Comparison of ENCODE assay signal across 17 mouse cellular contexts in the genomic region with DNA sequence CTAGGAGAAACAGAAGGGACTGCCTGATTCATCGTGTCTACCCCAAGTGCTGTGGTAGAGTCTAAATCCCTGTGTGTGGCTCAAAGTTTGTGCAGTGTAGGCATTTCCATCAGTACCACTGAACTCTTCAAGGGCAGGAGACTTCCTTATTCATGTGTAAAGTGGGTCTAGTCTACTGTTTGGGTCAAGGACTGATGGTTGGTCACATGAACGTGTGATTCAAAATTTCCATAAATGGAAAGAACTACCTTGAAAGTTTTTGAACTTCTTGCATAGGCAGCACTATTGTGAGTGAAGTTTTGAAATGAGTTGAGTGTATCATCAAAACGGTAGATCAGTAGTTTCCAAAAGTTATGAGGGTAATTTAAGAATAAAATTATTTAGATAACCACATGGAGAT.
DNase-seq lines count a peak whose midpoint lies in the region; ATAC-seq lines count a peak whose summit lies in the region.
"Had no signal": no experiment of that assay in that cellular context is flagged by ENCODE, and none has a peak within 500 bp of the region (broad histone marks: within the 10 kb centered on the region; RNA-seq: fewer than 3 reads in every experiment).

No protein-coding gene starts in this region.

- DNase-seq in CD4-positive helper T cell, adult 2 months (ENCODE audit: low read depth, low spot score), result peak; percentile 24
- no peak for DNase-seq in embryo, embryonic 11 days
- DNase-seq in right cerebral cortex, postnatal 14 days, result no peak
- DNase-seq in right cerebral cortex, adult 18-20 months, result no peak
- DNase-seq: adrenal gland, adult 8-10 months; adrenal gland, postnatal 14 days; adrenal gland, postnatal 36 days; cerebellum, adult 11-12 months; cerebellum, adult 2 months; cerebellum, adult 9-10 months; cerebellum, postnatal 10 days; cerebellum, postnatal 25 days had no signal

- peak; percentile 80 for ATAC-seq in CD4-positive, CD25-positive, alpha-beta regulatory T cell, adult 4 months
- ATAC-seq in activated CD4-positive, CD25-positive, alpha-beta regulatory T cell, adult 4 months, result peak; percentile 54
- peak; percentile 71 for ATAC-seq in inflammation-experienced regulatory T-cells, adult 6 months
- ATAC-seq: forebrain, embryonic 14.5 days; forebrain, embryonic 16.5 days had no signal
